Mouse (Mus musculus) kidney, embryonic 16.5 days (tissue): Measurements from ENCODE around the gene Stambpl1. TPM values are rescaled to one million over a fixed set of nuclear protein-coding genes. Genes with fewer than 3 reads are reported as not detected.

Experiments
- ATAC-seq: fragments of 200-750 bp; cut with Nextera tagmentation; 2 replicates; pipeline ENCODE4 v1.8.0; 2017; ENCODE audit warnings: moderate TSS enrichment; ENCODE audit not compliant: low FRiP score, low TSS enrichment
- H3K27ac ChIP-seq: fragments of 300-500 bp; sonication (generic); 2 replicates; pipeline ENCODE4 v1.5.1; 2014; ENCODE audit warnings: low read length
- H3K27me3 ChIP-seq: fragments of 300-500 bp; sonication (generic); 2 replicates; pipeline ENCODE4 v1.6.1; 2014; ENCODE audit warnings: low read length, control low read depth, mixed read lengths; ENCODE audit not compliant: insufficient read depth
- H3K36me3 ChIP-seq: fragments of 300-500 bp; sonication (generic); 2 replicates; pipeline ENCODE4 v1.6.1; 2014; ENCODE audit warnings: low read length, control low read depth, mixed read lengths; ENCODE audit not compliant: insufficient read depth
- H3K4me1 ChIP-seq: fragments of 300-500 bp; sonication (generic); 2 replicates; pipeline ENCODE4 v1.6.1; 2014; ENCODE audit warnings: low read length, control low read depth, mixed read lengths; ENCODE audit not compliant: insufficient read depth
- H3K4me2 ChIP-seq: fragments of 300-500 bp; sonication (generic); replicated peaks from 2 replicates; pipeline ENCODE4 v1.6.1; 2014; ENCODE audit warnings: low read depth, low read length
- H3K4me3 ChIP-seq: fragments of 300-500 bp; sonication (generic); 2 replicates; pipeline ENCODE4 v1.5.1; 2014; ENCODE audit warnings: mild to moderate bottlenecking, low read length
- H3K9ac ChIP-seq: fragments of 300-500 bp; sonication (generic); replicated peaks from 2 replicates; pipeline ENCODE4 v1.6.1; 2014; ENCODE audit warnings: low read length
- H3K9me3 ChIP-seq: fragments of 300-500 bp; sonication (generic); 2 replicates; pipeline ENCODE4 v1.6.1; 2016; ENCODE audit warnings: low read length, control low read depth
- WGBS: fragments of 180-500 bp; shearing (Covaris S2); extraction: QIAGEN DNeasy Blood & Tissue Kit; methylation state at CpG from one replicate; pipeline ENCODE4 v1.1.7; 2014; 5-methylcytosine and 5-hydroxymethylcytosine counted together
- polyA plus RNA-seq: library from polyadenylated mRNA; unstranded; fragments of >200 nt; fragmentation: Nextera tagmentation; extraction: Ambion mirVana; gene quantifications from 2 replicates; pipeline ENCODE4 v1.2.1, GENCODE M21; 2015

Stambpl1 gene
- polyA plus RNA-seq, 1 experiment from 2014 or later: 5.0 TPM

GRCm38 (mm10) chr19:34265604-34266193, 73.7 kb downstream of the Stambpl1 start:
- no peaks in the 10 kb centered on the region for H3K36me3 ChIP-seq
- H3K4me1 ChIP-seq: no peaks in the 10 kb centered on the region
- H3K4me3 ChIP-seq: no peak overlapping the region
- H3K9me3 ChIP-seq: no peaks in the 10 kb centered on the region
- WGBS: 75% methylated on average over 5 of the region's 5 CpGs
- 0 out of 2 replicates have a peak overlapping the region, but pooled peaks have one; percentile 43 for H3K27ac ChIP-seq
- no peak overlapping the region for H3K4me2 ChIP-seq
- no peaks in the 10 kb centered on the region for H3K27me3 ChIP-seq
- ATAC-seq: no peak
- no peak overlapping the region for H3K9ac ChIP-seq

GRCm38 (mm10) chr19:34268991-34269390, 77.0 kb downstream of the Stambpl1 start:
- Histone ChIP-seq H3K9ac (no peak overlapping the region), H3K9me3 (no peaks in the 10 kb centered on the region), H3K27ac (no peak overlapping the region), H3K27me3 (no peaks in the 10 kb centered on the region), H3K4me1 (no peaks in the 10 kb centered on the region), H3K4me3 (no peak overlapping the region), H3K4me2 (no peak overlapping the region), H3K36me3 (no peaks in the 10 kb centered on the region)
- WGBS: 54% methylated on average over 1 of the region's 1 CpGs
- ATAC-seq: no peak

GRCm38 (mm10) chr19:34270106-34270726, 78.2 kb downstream of the Stambpl1 start:
- no peak for ATAC-seq
- Histone ChIP-seq H3K4me3 (no peak overlapping the region), H3K4me1 (no peaks in the 10 kb centered on the region), H3K4me2 (no peak overlapping the region), H3K27ac (no peak overlapping the region), H3K36me3 (no peaks in the 10 kb centered on the region), H3K9me3 (no peaks in the 10 kb centered on the region), H3K9ac (no peak overlapping the region), H3K27me3 (no peaks in the 10 kb centered on the region)
- WGBS: 83% methylated on average over 11 of the region's 11 CpGs

GRCm38 (mm10) chr19:34270824-34271464, 78.9 kb downstream of the Stambpl1 start:
- no peak overlapping the region for H3K4me2 ChIP-seq
- H3K9ac ChIP-seq: no peak overlapping the region
- H3K4me1 ChIP-seq: no peaks in the 10 kb centered on the region
- ATAC-seq: no peak
- H3K4me3 ChIP-seq: no peak overlapping the region
- H3K36me3 ChIP-seq: no peaks in the 10 kb centered on the region
- no peak overlapping the region for H3K27ac ChIP-seq
- WGBS: 93% methylated on average over 13 of the region's 13 CpGs
- no peaks in the 10 kb centered on the region for H3K27me3 ChIP-seq
- no peaks in the 10 kb centered on the region for H3K9me3 ChIP-seq

GRCm38 (mm10) chr19:34273073-34273472, 81.0 kb downstream of the Stambpl1 start:
- Histone ChIP-seq H3K36me3 (no peaks in the 10 kb centered on the region), H3K27me3 (no peaks in the 10 kb centered on the region), H3K4me2 (no peak overlapping the region), H3K9me3 (no peaks in the 10 kb centered on the region), H3K9ac (no peak overlapping the region), H3K4me1 (no peaks in the 10 kb centered on the region), H3K27ac (no peak overlapping the region), H3K4me3 (no peak overlapping the region)
- 98% methylated on average over 1 of the region's 1 CpGs for WGBS
- no peak for ATAC-seq

- WGBS: 89% methylated on average over 3 of the region's 3 CpGs
- no peaks in the 10 kb centered on the region for H3K36me3 ChIP-seq
- H3K9me3 ChIP-seq: no peaks in the 10 kb centered on the region
- no peak overlapping the region for H3K4me2 ChIP-seq
- no peak overlapping the region for H3K27ac ChIP-seq
- no peak overlapping the region for H3K9ac ChIP-seq
- H3K4me3 ChIP-seq: no peak overlapping the region
- H3K4me1 ChIP-seq: no peaks in the 10 kb centered on the region
- no peaks in the 10 kb centered on the region for H3K27me3 ChIP-seq
- ATAC-seq: no peak
Measured at GRCm38 (mm10) chr19:34278078-34278477, 86.0 kb downstream of the Stambpl1 start.

- Histone ChIP-seq H3K9me3 (no peaks in the 10 kb centered on the region), H3K4me3 (no peak overlapping the region), H3K4me2 (no peak overlapping the region), H3K4me1 (no peaks in the 10 kb centered on the region), H3K27me3 (no peaks in the 10 kb centered on the region), H3K27ac (no peak overlapping the region), H3K36me3 (no peaks in the 10 kb centered on the region), H3K9ac (no peak overlapping the region)
- ATAC-seq: no peak
- WGBS: 70% methylated on average over 6 of the region's 6 CpGs
Measured at GRCm38 (mm10) chr19:34283614-34284013, 91.6 kb downstream of the Stambpl1 start.

GRCm38 (mm10) chr19:34284383-34284782, 92.4 kb downstream of the Stambpl1 start:
- Histone ChIP-seq H3K4me2 (peak overlapping the region; percentile 12; the same call in 1 of the 2 replicates), H3K36me3 (no peaks in the 10 kb centered on the region), H3K4me3 (no peak overlapping the region), H3K9ac (no peak overlapping the region), H3K9me3 (no peaks in the 10 kb centered on the region), H3K27me3 (no peaks in the 10 kb centered on the region), H3K27ac (no peak overlapping the region), H3K4me1 (no peaks in the 10 kb centered on the region)
- ATAC-seq: no peak
- 64% methylated on average over 10 of the region's 10 CpGs for WGBS

- WGBS: 46% methylated on average over 2 of the region's 2 CpGs
- Histone ChIP-seq H3K36me3 (no peaks in the 10 kb centered on the region), H3K27me3 (no peaks in the 10 kb centered on the region), H3K4me1 (0 out of 2 replicates have a peak, but pooled peaks cover under 1% of the 10 kb centered on the region), H3K4me3 (no peak overlapping the region), H3K9ac (no peak overlapping the region), H3K4me2 (no peak overlapping the region), H3K9me3 (no peaks in the 10 kb centered on the region), H3K27ac (no peak overlapping the region)
- no peak for ATAC-seq
Measured at GRCm38 (mm10) chr19:34284826-34285225, 92.8 kb downstream of the Stambpl1 start.

GRCm38 (mm10) chr19:34287221-34287620, 95.2 kb downstream of the Stambpl1 start:
- no peaks in the 10 kb centered on the region for H3K36me3 ChIP-seq
- no peak for ATAC-seq
- no peak overlapping the region for H3K4me2 ChIP-seq
- no peak overlapping the region for H3K4me3 ChIP-seq
- no peaks in the 10 kb centered on the region for H3K9me3 ChIP-seq
- H3K9ac ChIP-seq: no peak overlapping the region
- peaks cover 4% of the 10 kb centered on the region; the same call in 1 of the 2 replicates for H3K4me1 ChIP-seq
- no peak overlapping the region for H3K27ac ChIP-seq
- no peaks in the 10 kb centered on the region for H3K27me3 ChIP-seq
